Mouse (Mus musculus) C2C12 (cell line): ENCODE results near the gene Kcnk13.

Experiments used
- CTCF ChIP-seq: IDR thresholded peaks from one replicate; pipeline ENCODE4 v1.5.1; 2011; ENCODE audit not compliant: control insufficient read depth, insufficient read depth, insufficient read length
- MAX ChIP-seq: IDR thresholded peaks from one replicate; pipeline ENCODE4 v1.6.1; 2011; ENCODE audit warnings: mild to moderate bottlenecking, control low read depth

DNA sequence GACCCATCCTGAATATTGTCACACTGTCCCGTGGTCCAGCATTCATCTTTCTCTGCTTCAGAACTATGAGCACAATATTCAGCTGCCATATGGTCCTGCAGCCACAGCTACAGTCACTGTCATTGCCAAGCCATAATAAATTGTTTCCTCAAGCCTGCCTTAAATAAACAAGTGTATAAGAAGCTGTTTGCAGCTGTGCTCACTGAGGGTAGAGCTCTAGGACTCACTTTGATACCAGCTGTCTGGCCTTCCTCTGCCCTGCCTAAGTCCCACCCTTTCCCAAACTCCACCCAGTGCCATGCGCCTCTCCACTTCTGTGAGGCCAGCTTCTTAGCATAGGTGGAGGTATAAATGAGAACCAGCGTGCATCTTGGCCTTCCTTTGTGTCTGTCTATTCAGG is 30.7 kb upstream of the Kcnk13 start:
- TF ChIP-seq MAX (no peak), CTCF (no peak)
